Mouse (Mus musculus) midbrain, embryonic 10.5 days (tissue): ENCODE data around the gene 5730522E02Rik. TPM values are rescaled to one million over a fixed set of nuclear protein-coding genes. Genes with fewer than 3 reads are reported as not detected.

Experiments
- DNase-seq: peaks from one replicate; pipeline ENCODE4 v3.0.0-alpha.2; 2017; ENCODE audit warnings: low spot score
- H3K27ac ChIP-seq: fragments of 300-500 bp; sonication (generic); replicated peaks from 2 replicates; pipeline ENCODE4 v1.5.1; 2016; ENCODE audit warnings: mild to moderate bottlenecking
- H3K27me3 ChIP-seq: fragments of 300-500 bp; sonication (generic); 2 replicates; pipeline ENCODE4 v1.6.1; 2016; ENCODE audit warnings: low read depth, mild to moderate bottlenecking; ENCODE audit not compliant: poor library complexity, severe bottlenecking
- H3K36me3 ChIP-seq: fragments of 300-500 bp; sonication (generic); 2 replicates; pipeline ENCODE4 v1.6.1; 2016; ENCODE audit warnings: mild to moderate bottlenecking, moderate library complexity
- H3K4me1 ChIP-seq: fragments of 300-500 bp; sonication (generic); 2 replicates; pipeline ENCODE4 v1.6.1; 2016
- H3K4me3 ChIP-seq: fragments of 300-500 bp; sonication (generic); 2 replicates; pipeline ENCODE4 v1.5.1; 2016; ENCODE audit warnings: mild to moderate bottlenecking, moderate library complexity
- H3K9me3 ChIP-seq: fragments of 300-500 bp; sonication (generic); replicated peaks from 2 replicates; pipeline ENCODE4 v1.6.1; 2016; ENCODE audit warnings: mild to moderate bottlenecking
- WGBS: fragments of 180-500 bp; shearing (Covaris S2); methylation state at CpG from one replicate; pipeline ENCODE4 v1.1.7; 2016; 5-methylcytosine and 5-hydroxymethylcytosine counted together
- polyA plus RNA-seq: library from polyadenylated mRNA; unstranded; fragments of >200 nt; fragmentation: Nextera tagmentation; extraction: Ambion mirVana; gene quantifications from 2 replicates; pipeline ENCODE4 v1.2.1, GENCODE M21; 2016

Gene 5730522E02Rik
- polyA plus RNA-seq, 1 experiment from 2014 or later: 4.0 TPM

GRCm38 (mm10) chr11:25848824-25849644, 361.5 kb downstream of the 5730522E02Rik start:
- peaks cover 17% of the 10 kb centered on the region for H3K4me1 ChIP-seq
- H3K27ac ChIP-seq: no peak overlapping the region
- H3K9me3 ChIP-seq: no peaks in the 10 kb centered on the region
- H3K36me3 ChIP-seq: no peaks in the 10 kb centered on the region
- DNase-seq: no peak
- WGBS: 69% methylated on average over 14 of the region's 14 CpGs
- no peaks in the 10 kb centered on the region for H3K27me3 ChIP-seq
- H3K4me3 ChIP-seq: no peak overlapping the region

- no peaks in the 10 kb centered on the region for H3K27me3 ChIP-seq
- H3K27ac ChIP-seq: no peak overlapping the region
- 86% methylated on average over 1 of the region's 1 CpGs for WGBS
- H3K36me3 ChIP-seq: no peaks in the 10 kb centered on the region
- no peak for DNase-seq
- H3K9me3 ChIP-seq: no peaks in the 10 kb centered on the region
- H3K4me1 ChIP-seq: no peaks in the 10 kb centered on the region
- H3K4me3 ChIP-seq: no peak overlapping the region
Measured at GRCm38 (mm10) chr11:25838451-25838850, 372.1 kb downstream of the 5730522E02Rik start.

- no peaks in the 10 kb centered on the region; the same call in 1 of the 2 replicates for H3K4me1 ChIP-seq
- peaks cover 12% of the 10 kb centered on the region; the same call in 1 of the 2 replicates for H3K9me3 ChIP-seq
- H3K27me3 ChIP-seq: no peaks in the 10 kb centered on the region
- H3K4me3 ChIP-seq: no peak overlapping the region
- no peak for DNase-seq
- H3K36me3 ChIP-seq: no peaks in the 10 kb centered on the region
- no peak overlapping the region for H3K27ac ChIP-seq
Measured at GRCm38 (mm10) chr11:25819789-25820188, 390.8 kb downstream of the 5730522E02Rik start.

GRCm38 (mm10) chr11:25813446-25813845, 397.1 kb downstream of the 5730522E02Rik start:
- H3K27ac ChIP-seq: no peak overlapping the region
- WGBS: 91% methylated on average over 2 of the region's 2 CpGs
- H3K4me3 ChIP-seq: no peak overlapping the region
- DNase-seq: no peak
- no peaks in the 10 kb centered on the region for H3K4me1 ChIP-seq
- H3K27me3 ChIP-seq: no peaks in the 10 kb centered on the region
- no peaks in the 10 kb centered on the region for H3K36me3 ChIP-seq
- H3K9me3 ChIP-seq: no peaks in the 10 kb centered on the region

- 90% methylated on average over 1 of the region's 1 CpGs for WGBS
- no peaks in the 10 kb centered on the region for H3K9me3 ChIP-seq
- H3K36me3 ChIP-seq: no peaks in the 10 kb centered on the region
- no peak overlapping the region for H3K4me3 ChIP-seq
- H3K27me3 ChIP-seq: no peaks in the 10 kb centered on the region
- no peaks in the 10 kb centered on the region for H3K4me1 ChIP-seq
- DNase-seq: no peak
- no peak overlapping the region for H3K27ac ChIP-seq
Measured at GRCm38 (mm10) chr11:25787691-25788090, 422.9 kb downstream of the 5730522E02Rik start.

- Histone ChIP-seq H3K27me3 (no peaks in the 10 kb centered on the region), H3K4me1 (peaks cover 13% of the 10 kb centered on the region), H3K4me3 (no peak overlapping the region), H3K9me3 (no peaks in the 10 kb centered on the region), H3K36me3 (no peaks in the 10 kb centered on the region), H3K27ac (no peak overlapping the region)
- no peak for DNase-seq
- WGBS: 69% methylated on average over 1 of the region's 1 CpGs
Measured at GRCm38 (mm10) chr11:25772231-25772630, 438.3 kb downstream of the 5730522E02Rik start.

- Histone ChIP-seq H3K9me3 (no peaks in the 10 kb centered on the region), H3K4me1 (peaks cover 17% of the 10 kb centered on the region), H3K36me3 (no peaks in the 10 kb centered on the region), H3K4me3 (no peak overlapping the region), H3K27ac (no peak overlapping the region), H3K27me3 (no peaks in the 10 kb centered on the region)
- no peak for DNase-seq
- WGBS: 93% methylated on average over 3 of the region's 3 CpGs
Measured at GRCm38 (mm10) chr11:25770991-25771568, 439.5 kb downstream of the 5730522E02Rik start.

- no peak for DNase-seq
- WGBS: 31% methylated on average over 5 of the region's 5 CpGs
- Histone ChIP-seq H3K4me1 (peaks cover 17% of the 10 kb centered on the region), H3K27me3 (0 out of 2 replicates have a peak, but pooled peaks cover 5% of the 10 kb centered on the region), H3K4me3 (no peak overlapping the region), H3K9me3 (no peaks in the 10 kb centered on the region), H3K36me3 (no peaks in the 10 kb centered on the region), H3K27ac (no peak overlapping the region)
Measured at GRCm38 (mm10) chr11:25767584-25768333, 442.8 kb downstream of the 5730522E02Rik start.

- H3K27ac ChIP-seq: no peak overlapping the region
- H3K27me3 ChIP-seq: no peaks in the 10 kb centered on the region
- no peaks in the 10 kb centered on the region for H3K4me1 ChIP-seq
- no peak overlapping the region for H3K4me3 ChIP-seq
- no peaks in the 10 kb centered on the region for H3K36me3 ChIP-seq
- no peaks in the 10 kb centered on the region for H3K9me3 ChIP-seq
- WGBS: 87% methylated on average over 7 of the region's 7 CpGs
- DNase-seq: no peak
Measured at GRCm38 (mm10) chr11:25753156-25753899, 457.2 kb downstream of the 5730522E02Rik start.

- no peak overlapping the region for H3K4me3 ChIP-seq
- peaks cover 1% of the 10 kb centered on the region; the same call in 1 of the 2 replicates for H3K4me1 ChIP-seq
- WGBS: 96% methylated on average over 3 of the region's 3 CpGs
- no peaks in the 10 kb centered on the region for H3K27me3 ChIP-seq
- H3K27ac ChIP-seq: no peak overlapping the region
- no peaks in the 10 kb centered on the region for H3K36me3 ChIP-seq
- H3K9me3 ChIP-seq: no peaks in the 10 kb centered on the region
- no peak for DNase-seq
Measured at GRCm38 (mm10) chr11:25752418-25752817, 458.1 kb downstream of the 5730522E02Rik start.

GRCm38 (mm10) chr11:25747098-25747862, 463.3 kb downstream of the 5730522E02Rik start:
- WGBS: 63% methylated on average over 6 of the region's 6 CpGs
- DNase-seq: no peak
- no peaks in the 10 kb centered on the region for H3K27me3 ChIP-seq

GRCm38 (mm10) chr11:25743664-25744063, 466.9 kb downstream of the 5730522E02Rik start:
- Histone ChIP-seq H3K4me3 (no peak overlapping the region), H3K36me3 (no peaks in the 10 kb centered on the region), H3K27me3 (no peaks in the 10 kb centered on the region), H3K4me1 (peaks cover 9% of the 10 kb centered on the region; the same call in 1 of the 2 replicates), H3K9me3 (no peaks in the 10 kb centered on the region), H3K27ac (no peak overlapping the region)
- DNase-seq: no peak
- WGBS: 90% methylated on average over 3 of the region's 3 CpGs

More at GRCm38 (mm10) chr11:25747098-25747862, 463.3 kb downstream of the 5730522E02Rik start:
- H3K4me1 ChIP-seq: peaks cover 9% of the 10 kb centered on the region; the same call in 1 of the 2 replicates
- H3K9me3 ChIP-seq: no peaks in the 10 kb centered on the region
- H3K27ac ChIP-seq: no peak overlapping the region
- no peak overlapping the region for H3K4me3 ChIP-seq
- H3K36me3 ChIP-seq: no peaks in the 10 kb centered on the region
